Mouse (Mus musculus): ENCODE results near the gene Dlst. TPM values are rescaled to one million over a fixed set of nuclear protein-coding genes. Genes with fewer than 3 reads are reported as not detected.

Dlst gene
- total RNA-seq (2014; fragmentation: Nextera tagmentation) (216 and 227 TPM in 2 replicates), total RNA-seq (2017) (230 and 281 TPM in 2 replicates)

- peak; percentile 90 for ATAC-seq (replicated peaks; ENCODE audit: low FRiP score, low TSS enrichment, poor library complexity, severe bottlenecking)
Measured at GRCm38 (mm10) chr12:85110698-85111592, at the start of gene Dlst, which contains the start of gene Prox2. Gene Dlst (plus strand): TSS chr12:85110833. Gene Prox2 (minus strand): TSS chr12:85110759.

- ATAC-seq (replicated peaks; ENCODE audit: low FRiP score, low TSS enrichment, poor library complexity, severe bottlenecking) = no peak
Measured at GRCm38 (mm10) chr12:85071043-85071442, 39.6 kb upstream of the Dlst start.

GRCm38 (mm10) chr12:85077100-85077499 is 33.5 kb upstream of the Dlst start:
- ATAC-seq (replicated peaks; ENCODE audit: low FRiP score, low TSS enrichment, poor library complexity, severe bottlenecking) = no peak

DNA sequence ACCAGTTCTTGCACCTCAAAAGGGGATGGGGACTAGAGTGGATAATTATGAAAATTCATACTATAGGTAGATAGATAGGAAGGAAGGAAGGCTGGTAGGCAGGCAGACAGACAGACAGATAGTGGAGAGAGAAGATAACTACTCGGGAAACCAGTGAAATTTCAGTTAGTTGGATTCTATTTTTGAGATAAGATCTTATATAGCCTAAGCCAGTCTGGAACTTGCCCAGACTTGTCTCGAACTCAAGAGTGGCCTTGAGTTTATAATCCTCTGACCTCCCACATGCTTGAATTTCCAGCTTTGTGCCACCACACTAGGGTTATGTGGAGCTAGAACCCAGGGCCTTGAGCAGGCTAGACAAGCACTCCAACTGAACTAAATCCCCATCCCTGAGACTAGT is 26.4 kb upstream of the Dlst start:
- peak; percentile 38; the same call in 1 of the 2 replicates for ATAC-seq (replicated peaks; ENCODE audit: low FRiP score, low TSS enrichment, poor library complexity, severe bottlenecking)

GRCm38 (mm10) chr12:85084941-85085340 is 25.7 kb upstream of the Dlst start:
- ATAC-seq (replicated peaks; ENCODE audit: low FRiP score, low TSS enrichment, poor library complexity, severe bottlenecking) = peak; percentile 49; the same call in 1 of the 2 replicates

DNA sequence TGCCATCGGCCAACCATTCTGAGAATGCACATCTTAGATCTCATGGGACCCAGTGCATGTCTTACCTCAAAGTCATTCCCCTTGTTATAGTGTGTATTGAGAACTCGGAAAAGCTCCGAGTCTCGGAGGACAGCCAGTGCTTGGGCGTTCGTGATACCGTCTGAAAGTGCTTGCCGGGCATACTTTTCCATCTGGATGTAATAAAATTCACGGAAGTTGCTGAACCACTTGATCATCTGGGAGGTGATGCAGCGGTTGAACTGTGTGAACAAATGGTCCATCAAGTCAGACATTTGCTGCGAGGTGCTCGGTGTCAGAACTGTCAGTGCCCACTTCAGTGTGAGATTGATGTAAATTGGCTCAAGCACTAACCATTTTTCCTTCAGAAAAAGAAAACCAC is 22.8 kb upstream of the Dlst start:
- ATAC-seq (replicated peaks; ENCODE audit: low FRiP score, low TSS enrichment, poor library complexity, severe bottlenecking) = no peak

GRCm38 (mm10) chr12:85091190-85091589 is 19.4 kb upstream of the Dlst start:
- ATAC-seq (replicated peaks; ENCODE audit: low FRiP score, low TSS enrichment, poor library complexity, severe bottlenecking) = peak; percentile 72

GRCm38 (mm10) chr12:85092214-85092613 is 18.4 kb upstream of the Dlst start:
- ATAC-seq (replicated peaks; ENCODE audit: low FRiP score, low TSS enrichment, poor library complexity, severe bottlenecking) = peak; percentile 47

DNA sequence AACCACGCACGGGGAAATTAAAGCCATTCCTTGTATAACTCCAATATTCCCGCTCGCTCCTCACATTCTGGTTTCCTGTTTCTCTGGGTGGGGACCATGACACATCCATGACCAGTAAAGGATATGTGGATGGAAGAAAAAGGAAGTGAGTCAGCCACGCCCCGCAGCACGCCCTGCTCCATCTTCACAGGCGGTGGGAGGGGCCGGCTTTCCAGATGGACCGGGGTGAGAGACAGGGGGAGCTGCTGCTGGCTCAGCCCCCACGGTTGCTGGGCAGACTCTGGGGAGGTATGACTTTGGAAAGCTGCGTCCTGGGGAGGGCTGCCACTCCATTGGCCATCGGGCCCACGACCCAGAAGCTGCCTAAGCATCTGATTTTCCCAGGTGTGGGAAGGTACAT is 16.6 kb upstream of the Dlst start:
- no peak for ATAC-seq (replicated peaks; ENCODE audit: low FRiP score, low TSS enrichment, poor library complexity, severe bottlenecking)

DNA sequence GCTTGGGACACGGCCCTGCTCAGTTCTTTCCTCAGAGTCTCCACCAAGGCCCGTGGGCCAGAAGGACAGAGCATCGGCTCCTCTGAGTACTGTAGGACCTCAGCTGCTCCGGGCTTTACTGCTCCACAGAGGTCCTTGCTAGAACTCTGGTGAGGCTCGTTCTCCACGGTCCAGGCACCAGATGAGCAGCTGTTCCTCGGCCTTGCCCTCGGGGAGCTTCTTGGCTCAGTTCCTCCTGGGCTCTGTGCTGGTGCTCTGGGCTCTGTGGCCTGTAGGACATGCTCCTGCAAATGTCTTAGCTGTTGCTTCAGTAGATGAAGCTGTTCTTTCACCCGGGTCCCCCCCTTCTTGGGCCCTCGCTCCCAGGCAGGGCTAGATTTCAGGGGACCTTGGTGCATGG is 15.9 kb upstream of the Dlst start:
- no peak for ATAC-seq (replicated peaks; ENCODE audit: low FRiP score, low TSS enrichment, poor library complexity, severe bottlenecking)

- ATAC-seq (replicated peaks; ENCODE audit: low FRiP score, low TSS enrichment, poor library complexity, severe bottlenecking) = no peak
Measured at GRCm38 (mm10) chr12:85095146-85095545, 15.5 kb upstream of the Dlst start.

GRCm38 (mm10) chr12:85095859-85096258 is 14.8 kb upstream of the Dlst start:
- no peak for ATAC-seq (replicated peaks; ENCODE audit: low FRiP score, low TSS enrichment, poor library complexity, severe bottlenecking)

GRCm38 (mm10) chr12:85101001-85101400 is 9.6 kb upstream of the Dlst start:
- no peak for ATAC-seq (replicated peaks; ENCODE audit: low FRiP score, low TSS enrichment, poor library complexity, severe bottlenecking)

- ATAC-seq (replicated peaks; ENCODE audit: low FRiP score, low TSS enrichment, poor library complexity, severe bottlenecking) = no peak
Measured at GRCm38 (mm10) chr12:85101521-85102106, 9.0 kb upstream of the Dlst start.

DNA sequence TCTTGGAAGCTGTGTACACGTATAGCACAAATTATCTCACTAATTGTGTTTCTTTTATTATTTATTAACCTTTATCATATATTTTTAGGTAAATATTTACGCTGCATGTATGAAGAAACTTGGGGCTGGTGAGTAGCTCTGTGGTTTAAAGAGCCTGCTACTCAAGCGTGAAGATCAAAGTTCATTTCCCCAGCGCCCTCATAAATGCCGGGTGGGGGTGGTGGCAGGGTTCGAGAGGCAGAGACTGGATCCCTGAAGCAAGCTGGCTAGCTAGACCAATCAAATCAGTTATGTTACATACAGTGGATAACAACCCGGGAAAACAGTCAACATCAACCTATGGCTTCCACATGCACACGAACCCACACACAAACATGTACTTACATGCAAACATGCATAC is 7.5 kb upstream of the Dlst start:
- ATAC-seq (replicated peaks; ENCODE audit: low FRiP score, low TSS enrichment, poor library complexity, severe bottlenecking) = no peak

DNA sequence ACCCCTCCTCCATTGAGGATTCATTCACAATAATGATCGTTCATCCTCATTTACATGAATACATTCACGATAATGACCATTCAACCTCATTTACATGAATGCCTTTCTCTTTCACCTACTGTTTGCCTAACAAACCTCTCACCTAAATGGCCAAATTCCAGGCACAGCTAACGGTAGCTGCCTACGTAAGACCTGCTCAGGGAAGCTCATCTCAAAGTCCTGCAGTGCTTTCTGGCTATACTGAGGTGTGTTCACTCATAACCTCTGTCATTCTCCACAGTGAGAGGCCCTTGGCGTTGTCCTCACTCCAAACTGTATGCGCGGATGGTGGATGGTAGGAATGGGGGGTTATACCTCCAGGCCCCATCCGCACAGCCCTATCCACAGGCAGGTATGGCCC is 5.8 kb upstream of the Dlst start:
- ATAC-seq (replicated peaks; ENCODE audit: low FRiP score, low TSS enrichment, poor library complexity, severe bottlenecking) = no peak

- ATAC-seq (replicated peaks; ENCODE audit: low FRiP score, low TSS enrichment, poor library complexity, severe bottlenecking) = no peak
Measured at GRCm38 (mm10) chr12:85106292-85106691, 4.3 kb upstream of the Dlst start.

DNA sequence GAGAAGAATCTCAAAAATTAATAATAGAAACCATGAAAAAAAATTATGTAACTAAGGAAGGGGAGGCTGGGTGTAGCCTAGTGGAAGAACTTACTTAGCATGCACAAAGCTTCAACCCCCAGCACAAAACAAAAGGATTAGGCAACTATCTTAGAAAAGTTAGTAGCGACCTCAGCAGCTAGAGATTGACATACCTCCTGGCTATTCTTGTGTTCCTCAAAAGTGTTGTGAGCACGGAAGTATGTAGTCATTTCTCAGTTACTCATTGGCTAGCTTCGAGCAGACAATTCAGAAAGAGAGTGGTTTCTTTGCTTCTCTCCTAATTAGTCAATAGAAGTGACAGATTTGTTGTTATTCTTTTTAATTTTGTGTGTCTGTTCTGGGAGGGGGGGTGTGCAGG is 2.0 kb upstream of the Dlst start:
- no peak for ATAC-seq (replicated peaks; ENCODE audit: low FRiP score, low TSS enrichment, poor library complexity, severe bottlenecking)

GRCm38 (mm10) chr12:85109426-85109825 is 1.2 kb upstream of the Dlst start:
- no peak for ATAC-seq (replicated peaks; ENCODE audit: low FRiP score, low TSS enrichment, poor library complexity, severe bottlenecking)

- peak; percentile 38 for ATAC-seq (replicated peaks; ENCODE audit: low FRiP score, low TSS enrichment, poor library complexity, severe bottlenecking)
Measured at GRCm38 (mm10) chr12:85110011-85110697, 479 bp upstream of the Dlst start.

Measured in megakaryocyte-erythroid progenitor cell, adult 5-6 weeks (primary cell).